Mouse (Mus musculus) E14TG2a.4 (cell line): ENCODE measurements around the gene Tctex1d1.

ENCODE experiments used
- H3K27me3 ChIP-seq: 2 replicates; pipeline ENCODE4 v1.6.1; 2014; ENCODE audit warnings: low read length, control low read depth; ENCODE audit not compliant: insufficient read depth
- H3K36me3 ChIP-seq: 2 replicates; pipeline ENCODE4 v1.6.1; 2014; ENCODE audit warnings: low read length, control low read depth; ENCODE audit not compliant: insufficient read depth
- H3K4me1 ChIP-seq: replicated peaks from 2 replicates; pipeline ENCODE4 v1.6.1; 2014; ENCODE audit warnings: low read depth, low read length, control low read depth
- H3K4me3 ChIP-seq: replicated peaks from 2 replicates; pipeline ENCODE4 v1.5.1; 2014; ENCODE audit warnings: mild to moderate bottlenecking, low read length
- H3K9me3 ChIP-seq: 2 replicates; pipeline ENCODE4 v1.6.1; 2014; ENCODE audit warnings: low read length, control low read depth
- CTCF ChIP-seq: conservative IDR thresholded peaks from 2 replicates; pipeline ENCODE4 v1.5.1; 2014; ENCODE audit warnings: low read length
- NANOG ChIP-seq: IDR thresholded peaks from 2 replicates; pipeline ENCODE4 v1.6.1; 2014; ENCODE audit warnings: borderline replicate concordance, low read length, mixed read lengths
- POU5F1 ChIP-seq: IDR thresholded peaks from 2 replicates; pipeline ENCODE4 v1.6.1; 2014; ENCODE audit warnings: low read length, borderline replicate concordance

Tctex1d1 gene

DNA sequence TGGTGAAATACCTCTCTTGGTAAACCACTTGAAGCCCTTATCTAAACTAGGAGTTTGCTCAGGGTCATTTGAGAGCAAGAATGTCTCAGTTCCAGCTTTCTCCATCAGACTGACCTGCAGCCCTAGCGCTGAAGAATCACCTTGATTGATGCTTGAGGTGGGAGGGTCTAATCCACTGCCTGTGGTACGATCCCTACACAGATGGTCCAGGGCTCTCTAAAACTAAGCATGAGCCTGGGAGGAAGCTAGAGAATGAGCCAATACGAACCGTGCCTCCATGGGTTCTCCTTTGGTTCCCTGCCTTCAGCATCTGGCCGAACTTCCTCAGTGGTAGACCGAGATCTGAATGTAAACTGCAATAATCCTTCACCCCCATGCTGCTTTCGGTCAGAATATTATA lies 49.3 kb downstream of the Tctex1d1 start:
- Histone ChIP-seq H3K36me3 (no peaks in the 10 kb centered on the region), H3K27me3 (0 out of 2 replicates have a peak, but pooled peaks cover 4% of the 10 kb centered on the region), H3K4me1 (no peaks in the 10 kb centered on the region), H3K4me3 (no peak overlapping the region), H3K9me3 (no peaks in the 10 kb centered on the region)
- TF ChIP-seq POU5F1 (no peak), CTCF (no peak), NANOG (no peak)

DNA sequence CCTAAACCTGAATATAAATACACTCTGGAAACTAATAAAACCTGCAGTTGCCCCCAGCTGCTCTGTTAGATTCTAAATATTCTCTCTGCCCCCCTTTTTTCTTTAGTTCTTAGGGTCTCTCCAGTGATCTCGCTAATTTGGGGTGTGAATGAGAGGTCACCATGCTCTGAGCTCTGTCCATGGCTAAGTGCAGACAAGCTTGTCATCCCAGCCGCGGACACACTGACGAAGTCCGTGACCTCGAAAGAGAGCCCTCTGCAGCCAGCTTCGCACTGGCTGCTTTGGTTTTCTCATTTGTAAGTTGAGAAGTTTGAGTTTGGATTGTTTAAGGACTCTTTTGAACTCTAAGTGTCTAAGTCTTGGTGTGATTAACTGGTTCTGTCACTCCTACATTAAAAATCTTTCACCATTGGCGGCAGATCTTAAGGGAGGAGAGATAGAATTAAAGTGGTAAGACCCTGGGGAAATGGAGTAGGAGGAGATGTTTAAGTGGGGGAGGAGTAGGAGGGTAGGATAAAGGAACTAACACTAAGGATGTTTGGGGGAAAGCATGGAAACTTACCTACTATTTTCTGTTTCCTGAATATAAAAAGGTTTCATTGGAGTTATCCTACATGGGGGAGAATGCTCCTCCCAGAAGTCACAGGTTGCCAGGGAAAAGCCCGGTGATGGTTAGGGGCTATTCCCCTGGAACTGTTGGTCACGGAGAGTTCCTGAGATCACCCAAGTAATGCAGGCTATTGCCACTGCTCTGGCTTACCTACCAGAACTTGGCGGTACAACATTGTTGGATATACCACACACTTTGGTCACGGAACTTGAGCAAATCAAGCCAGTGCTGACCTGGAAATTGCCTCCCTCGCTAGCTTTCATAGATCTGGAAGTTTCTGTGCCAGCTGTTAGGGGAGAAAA lies 50.0 kb downstream of the Tctex1d1 start:
- no peaks in the 10 kb centered on the region for H3K36me3 ChIP-seq
- H3K4me3 ChIP-seq: no peak overlapping the region
- no peaks in the 10 kb centered on the region for H3K4me1 ChIP-seq
- H3K9me3 ChIP-seq: no peaks in the 10 kb centered on the region
- TF ChIP-seq POU5F1 (no peak), NANOG (no peak), CTCF (no peak)
- H3K27me3 ChIP-seq: 0 out of 2 replicates have a peak, but pooled peaks cover 4% of the 10 kb centered on the region

DNA sequence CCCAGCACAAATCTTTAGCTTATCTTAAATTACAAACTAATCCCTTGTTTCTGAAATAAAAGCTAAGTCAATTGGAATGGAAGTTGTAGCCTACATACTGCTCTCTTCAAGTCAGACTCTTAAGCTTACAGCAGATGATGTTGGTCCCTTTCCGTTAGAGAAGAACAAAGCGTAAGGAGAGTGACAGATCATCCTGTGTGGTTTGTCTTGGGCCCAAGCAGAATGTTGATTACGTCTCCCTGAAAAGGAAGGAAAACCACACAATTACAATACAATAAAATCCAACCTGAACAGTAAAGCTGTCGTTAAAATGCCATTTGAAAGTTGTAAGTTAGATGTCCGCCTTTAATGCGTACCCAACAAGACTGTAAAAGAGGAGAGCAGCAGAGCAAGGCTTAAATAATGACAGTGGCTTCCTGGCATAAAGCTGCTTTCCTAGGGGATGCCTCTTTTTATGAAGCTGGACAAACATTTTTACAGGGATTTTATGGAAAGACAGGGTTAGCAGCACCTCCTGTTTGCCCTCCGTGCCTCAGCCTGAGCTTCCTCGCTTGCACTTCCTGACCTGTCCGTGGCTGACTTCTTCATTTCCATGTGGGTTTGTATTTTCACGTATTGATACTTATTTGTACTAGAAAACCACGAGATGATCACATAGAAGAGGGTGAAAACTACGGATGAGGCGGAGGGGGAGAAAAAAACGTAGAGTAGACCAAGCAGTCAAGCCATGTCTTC lies 60.9 kb downstream of the Tctex1d1 start:
- Histone ChIP-seq H3K9me3 (peaks cover 14% of the 10 kb centered on the region), H3K36me3 (no peaks in the 10 kb centered on the region), H3K4me3 (no peak overlapping the region), H3K4me1 (no peaks in the 10 kb centered on the region), H3K27me3 (no peaks in the 10 kb centered on the region)
- TF ChIP-seq CTCF (no peak), NANOG (no peak), POU5F1 (no peak)

DNA sequence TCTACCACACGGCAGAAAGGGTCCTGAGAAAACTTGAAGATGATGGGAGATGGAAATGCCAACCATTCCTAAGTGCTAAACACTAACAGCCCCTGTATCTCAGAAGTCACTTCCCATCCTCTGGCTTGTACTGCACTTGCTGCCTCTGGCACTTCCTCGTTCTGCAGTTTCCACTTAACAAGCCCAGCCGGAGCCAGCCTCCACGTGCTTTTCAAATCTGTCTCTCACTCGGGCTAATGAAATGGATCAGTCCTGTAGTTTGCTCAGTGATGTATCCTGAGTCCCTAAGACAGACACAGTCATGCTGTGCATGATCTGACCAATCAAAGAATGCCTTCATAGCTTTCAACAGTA lies 61.4 kb downstream of the Tctex1d1 start:
- no peak overlapping the region for H3K4me3 ChIP-seq

DNA sequence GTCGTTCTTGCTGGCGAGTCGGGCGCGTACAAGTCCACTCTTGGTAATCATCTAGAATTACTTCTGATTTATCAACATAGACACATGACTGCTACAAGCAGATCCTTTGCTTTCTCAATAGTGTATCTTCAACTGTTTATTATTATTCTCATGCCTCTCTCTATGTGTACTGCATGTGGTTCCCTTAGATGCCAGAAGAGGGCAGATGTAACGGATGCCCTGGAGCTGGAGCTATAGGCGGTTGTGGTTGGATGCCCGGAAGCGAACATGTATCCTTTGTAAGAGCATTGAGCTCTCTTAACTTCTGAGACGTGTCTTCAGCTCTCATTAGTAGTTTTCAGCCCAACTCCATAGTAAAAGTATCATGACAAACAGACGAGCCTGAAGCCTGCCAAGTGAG lies 64.6 kb downstream of the Tctex1d1 start:
- TF ChIP-seq CTCF (peak; percentile 28; the same call in 1 of the 2 replicates), NANOG (no peak), POU5F1 (no peak)
- Histone ChIP-seq H3K4me3 (no peak overlapping the region), H3K27me3 (no peaks in the 10 kb centered on the region), H3K4me1 (no peaks in the 10 kb centered on the region), H3K36me3 (no peaks in the 10 kb centered on the region), H3K9me3 (peaks cover 8% of the 10 kb centered on the region)

More for the DNA sequence above, 61.4 kb downstream of the Tctex1d1 start:
- no peaks in the 10 kb centered on the region for H3K27me3 ChIP-seq
- no peaks in the 10 kb centered on the region for H3K36me3 ChIP-seq
- no peaks in the 10 kb centered on the region for H3K4me1 ChIP-seq
- H3K9me3 ChIP-seq: peaks cover 14% of the 10 kb centered on the region
- TF ChIP-seq NANOG: no peak
- no peak for TF ChIP-seq POU5F1
- TF ChIP-seq CTCF: no peak

DNA sequence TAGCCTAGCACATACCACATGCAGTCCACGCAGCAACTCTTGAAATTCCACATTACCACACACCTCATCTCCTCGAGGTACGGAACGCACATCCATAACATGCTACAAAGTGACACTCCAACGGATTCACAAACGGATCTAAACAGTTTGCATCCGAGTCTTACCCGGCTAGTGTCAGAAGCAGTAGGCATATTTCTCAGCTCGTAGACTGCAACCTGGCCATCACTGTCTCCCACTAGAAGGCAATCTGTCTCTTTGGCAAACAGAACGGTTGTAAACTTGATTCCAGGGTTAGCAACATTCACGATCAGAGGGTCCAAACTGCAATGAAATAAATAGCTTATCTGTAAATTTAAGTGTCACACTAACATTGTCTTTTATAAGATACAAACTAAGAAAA lies 69.6 kb downstream of the Tctex1d1 start:
- Histone ChIP-seq H3K36me3 (no peaks in the 10 kb centered on the region), H3K27me3 (no peaks in the 10 kb centered on the region), H3K4me3 (no peak overlapping the region), H3K9me3 (peaks cover 2% of the 10 kb centered on the region), H3K4me1 (no peaks in the 10 kb centered on the region)
- no peak for TF ChIP-seq CTCF
- no peak for TF ChIP-seq POU5F1
